Mouse (Mus musculus): ENCODE results near the gene Bsg. TPM values are rescaled to one million over a fixed set of nuclear protein-coding genes. Genes with fewer than 3 reads are reported as not detected.

Gene Bsg
- total and polyA plus RNA-seq, 3 experiments = 318 to 700 (median 346) TPM

DNA sequence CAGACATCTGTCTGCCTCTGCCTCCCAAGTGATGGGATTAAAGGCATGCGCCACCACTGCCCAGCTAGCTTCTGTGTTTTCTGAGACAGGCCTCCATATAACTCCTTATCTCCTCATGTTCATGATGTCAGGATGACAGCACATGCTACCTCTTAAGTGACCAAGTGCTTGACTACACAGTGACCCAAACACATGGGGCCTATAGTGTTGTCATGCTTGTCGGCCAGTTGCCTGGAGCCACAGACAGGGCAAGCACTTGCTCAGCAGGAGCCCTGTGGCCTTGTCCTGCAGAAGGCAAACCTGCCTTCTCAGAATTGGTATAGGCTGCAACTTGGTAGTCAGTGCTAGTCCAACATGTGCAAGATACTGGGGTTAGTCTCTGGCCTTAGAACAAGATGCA, 18.1 kb upstream of the Bsg start:
- H3K9ac ChIP-seq (ENCODE audit: control insufficient read depth, low read depth, low read length, poor library complexity, severe bottlenecking) = no peak overlapping the region
- TF ChIP-seq MXI1 (IDR thresholded peaks at IDR 0.05; ENCODE audit: low read depth, low read length) = no peak
- no peak for TF ChIP-seq TAL1 (IDR thresholded peaks at IDR 0.05; ENCODE audit: low read length)
- TF ChIP-seq POLR2AphosphoS2 (IDR thresholded peaks at IDR 0.05; ENCODE audit: low read length) = no peak
- TF ChIP-seq POLR2AphosphoS5 (IDR thresholded peaks at IDR 0.05; ENCODE audit: borderline replicate concordance, low read depth, low read length) = no peak
- no peak for TF ChIP-seq POLR2A (IDR thresholded peaks at IDR 0.05; ENCODE audit: control insufficient read depth in 1 of 2, insufficient read depth in 1 of 2, low read depth in 1 of 2, low read length in 2 of 2, poor library complexity in 1 of 2)
- no peak for TF ChIP-seq ZKSCAN1 (IDR thresholded peaks at IDR 0.05; ENCODE audit: low read depth, low read length)
- no peak for TF ChIP-seq SMC3 (IDR thresholded peaks at IDR 0.05; ENCODE audit: low read depth, low read length)
- no peak for TF ChIP-seq GATA1 (IDR thresholded peaks at IDR 0.05; ENCODE audit: low read depth, low read length)
- TF ChIP-seq ELF1 (IDR thresholded peaks at IDR 0.05; ENCODE audit: low read depth, low read length) = no peak
- peaks cover 32% of the 10 kb centered on the region for H3K79me2 ChIP-seq (ENCODE audit: control insufficient read depth, insufficient read depth, low read length, poor library complexity)
- no peak overlapping the region for H3K4me3 ChIP-seq (ENCODE audit: control insufficient read depth in 1 of 2, insufficient read depth in 1 of 2, low read depth in 2 of 2, low read length in 2 of 2)
- H3K4me1 ChIP-seq (ENCODE audit: control insufficient read depth in 1 of 2, insufficient read depth in 2 of 2, low read length in 2 of 2) = peaks cover 2 to 13% of the 10 kb centered on the region in 2 experiments; a peak in 3 of 4 replicates
- DNase-seq (ENCODE audit: low read depth, low spot score) = no peak
- peaks cover 3 to 4% of the 10 kb centered on the region in 2 experiments; a peak in 2 of 4 replicates for H3K36me3 ChIP-seq (ENCODE audit: control insufficient read depth in 1 of 2, insufficient read depth in 2 of 2, low read length in 2 of 2)
- H3K9me3 ChIP-seq (replicated peaks; ENCODE audit: insufficient read depth, low read length) = no peaks in the 10 kb centered on the region
- H3K27ac ChIP-seq (ENCODE audit: control insufficient read depth, low read depth, low read length) = no peak overlapping the region
- H3K27me3 ChIP-seq (ENCODE audit: control insufficient read depth in 1 of 2, insufficient read depth in 2 of 2, low read length in 2 of 2) = no peaks in the 10 kb centered on the region

DNA sequence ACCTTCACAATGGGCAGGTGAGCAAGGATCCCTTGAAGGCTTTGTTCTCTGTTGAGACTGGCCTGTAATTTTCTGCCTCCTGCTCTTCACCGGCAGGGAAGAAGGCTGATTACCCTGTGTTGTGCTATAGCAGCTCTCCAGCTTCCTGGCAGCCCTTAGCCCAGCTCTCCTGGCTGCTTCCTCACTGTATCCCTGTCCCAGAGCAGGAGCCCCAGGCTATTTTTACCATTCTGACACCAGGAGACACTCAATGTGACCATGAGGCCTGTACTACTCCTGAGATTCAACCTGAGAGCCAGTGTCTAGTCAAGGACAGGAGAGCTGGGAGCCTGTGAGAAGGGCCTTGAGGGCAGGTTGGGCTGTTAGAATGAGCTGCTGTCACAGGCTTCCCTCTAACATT, 17.6 kb upstream of the Bsg start:
- Histone ChIP-seq H3K36me3 (ENCODE audit: control insufficient read depth in 1 of 2, insufficient read depth in 2 of 2, low read length in 2 of 2) (peaks cover 3 to 4% of the 10 kb centered on the region in 2 experiments; a peak in 2 of 4 replicates), H3K4me1 (ENCODE audit: control insufficient read depth in 1 of 2, insufficient read depth in 2 of 2, low read length in 2 of 2) (peaks cover 2 to 13% of the 10 kb centered on the region in 2 experiments; a peak in 3 of 4 replicates), H3K4me3 (ENCODE audit: control insufficient read depth in 1 of 2, insufficient read depth in 1 of 2, low read depth in 2 of 2, low read length in 2 of 2) (no peak overlapping the region), H3K9me3 (replicated peaks; ENCODE audit: insufficient read depth, low read length) (no peaks in the 10 kb centered on the region), H3K9ac (ENCODE audit: control insufficient read depth, low read depth, low read length, poor library complexity, severe bottlenecking) (no peak overlapping the region), H3K27me3 (ENCODE audit: control insufficient read depth in 1 of 2, insufficient read depth in 2 of 2, low read length in 2 of 2) (no peaks in the 10 kb centered on the region), H3K27ac (ENCODE audit: control insufficient read depth, low read depth, low read length) (no peak overlapping the region), H3K79me2 (ENCODE audit: control insufficient read depth, insufficient read depth, low read length, poor library complexity) (peaks cover 32% of the 10 kb centered on the region)
- DNase-seq (ENCODE audit: low read depth, low spot score) = no peak
- no peak for TF ChIP-seq SMC3 (IDR thresholded peaks at IDR 0.05; ENCODE audit: low read depth, low read length)
- TF ChIP-seq ZKSCAN1 (IDR thresholded peaks at IDR 0.05; ENCODE audit: low read depth, low read length) = no peak
- no peak for TF ChIP-seq MYC (IDR thresholded peaks at IDR 0.05; ENCODE audit: low read depth, low read length)
- no peak for TF ChIP-seq UBTF (IDR thresholded peaks at IDR 0.05; ENCODE audit: borderline replicate concordance, insufficient read depth, low read depth, low read length)
- TF ChIP-seq GABPA (IDR thresholded peaks at IDR 0.05; ENCODE audit: low read depth, low read length) = no peak
- no peak for TF ChIP-seq E2F4 (IDR thresholded peaks at IDR 0.05; ENCODE audit: borderline replicate concordance, low read depth, low read length)
- no peak for TF ChIP-seq TBP (IDR thresholded peaks at IDR 0.05; ENCODE audit: low read depth, low read length)
- TF ChIP-seq MAZ (IDR thresholded peaks at IDR 0.05; ENCODE audit: low read depth, low read length) = no peak
- TF ChIP-seq MAFK (IDR thresholded peaks at IDR 0.05; ENCODE audit: borderline replicate concordance, low read depth, low read length) = no peak
- TF ChIP-seq TCF12 (IDR thresholded peaks at IDR 0.05; ENCODE audit: low read depth, low read length) = no peak
- no peak for TF ChIP-seq USF1 (IDR thresholded peaks at IDR 0.05; ENCODE audit: low read depth, low read length)
- no peak for TF ChIP-seq NRF1 (IDR thresholded peaks at IDR 0.05; ENCODE audit: insufficient read depth, low read depth, low read length, poor library complexity, severe bottlenecking)
- no peak for TF ChIP-seq MEF2A (IDR thresholded peaks at IDR 0.05; ENCODE audit: extremely low read depth, insufficient replicate concordance, low read depth, low read length, poor library complexity, severe bottlenecking)
- TF ChIP-seq TAL1 (IDR thresholded peaks at IDR 0.05; ENCODE audit: low read length) = no peak
- no peak for TF ChIP-seq CHD1 (IDR thresholded peaks at IDR 0.05; ENCODE audit: low read depth, low read length)
- TF ChIP-seq ZNF384 (IDR thresholded peaks at IDR 0.05; ENCODE audit: low read depth, low read length) = no peak
- no peak for TF ChIP-seq ZMIZ1 (IDR thresholded peaks at IDR 0.05; ENCODE audit: low read depth, low read length)
